Mouse (Mus musculus) MEL-GATA-1-ER (cell line): Measurements from ENCODE around the gene Jph3.

ENCODE experiments used
- DNase-seq: peaks from one replicate; pipeline ENCODE4 v3.0.0-alpha.2; 2012; ENCODE audit warnings: low read depth; ENCODE audit errors: extremely low read depth

Gene Jph3

GRCm38 (mm10) chr8:121832061-121832460, 102.6 kb downstream of the Jph3 start:
- no peak for DNase-seq

GRCm38 (mm10) chr8:121832503-121832902, 103.1 kb downstream of the Jph3 start:
- DNase-seq: peak; percentile 81

GRCm38 (mm10) chr8:121841242-121841641, 111.8 kb downstream of the Jph3 start:
- peak; percentile 79 for DNase-seq

GRCm38 (mm10) chr8:121842064-121842955, 112.9 kb downstream of the Jph3 start:
- no peak for DNase-seq

GRCm38 (mm10) chr8:121843184-121843733, 113.8 kb downstream of the Jph3 start:
- no peak for DNase-seq
